Mouse (Mus musculus) intestine, embryonic 15.5 days (tissue): ENCODE results near the gene Dbp. TPM values are rescaled to one million over a fixed set of nuclear protein-coding genes. Genes with fewer than 3 reads are reported as not detected.

Source experiments
- polyA plus RNA-seq: library from polyadenylated mRNA; unstranded; fragments of >200 nt; fragmentation: Nextera tagmentation; extraction: Ambion mirVana; gene quantifications from 2 replicates; pipeline ENCODE4 v1.2.1, GENCODE M21; 2015

Gene Dbp
- polyA plus RNA-seq, 1 experiment from 2014 or later: 3.4 TPM

Other genes with a start within 250 kb of the Dbp start
- 5,581 and 6,050 TPM in 2 replicates for gene Ftl1, start 245.2 kb upstream of the Dbp start, polyA plus RNA-seq
- 181 and 185 TPM in 2 replicates for gene Bax, start 238.2 kb upstream of the Dbp start, polyA plus RNA-seq
- 1.8 and 1.9 TPM in 2 replicates for gene Tulp2, start 223.2 kb upstream of the Dbp start, polyA plus RNA-seq
- not detected in 2 replicates for gene Gm45808, start 218.3 kb upstream of the Dbp start, polyA plus RNA-seq
- gene Dhdh, start 216.3 kb upstream of the Dbp start, polyA plus RNA-seq: 2.6 and 2.7 TPM in 2 replicates
- 209 and 229 TPM in 2 replicates for gene Nucb1, start 194.7 kb upstream of the Dbp start, polyA plus RNA-seq
- 16.5 and 17.0 TPM in 2 replicates for gene Ppp1r15a, start 178.8 kb upstream of the Dbp start, polyA plus RNA-seq
- gene Plekha4, start 178.8 kb upstream of the Dbp start, polyA plus RNA-seq: 0.83 and 1.5 TPM in 2 replicates
- 2.1 and 2.8 TPM in 2 replicates for gene Hsd17b14, start 150.2 kb upstream of the Dbp start, polyA plus RNA-seq
- 59.5 and 67.6 TPM in 2 replicates for gene Bcat2, start 134.9 kb upstream of the Dbp start, polyA plus RNA-seq
- 0.18 and 0.30 TPM in 2 replicates for gene Fgf21, start 89.6 kb upstream of the Dbp start, polyA plus RNA-seq
- 0.38 and 0.73 TPM in 2 replicates for gene Fut1, start 87.8 kb upstream of the Dbp start, polyA plus RNA-seq
- gene Izumo1, start 83.3 kb upstream of the Dbp start, polyA plus RNA-seq: 0.13 TPM in 1 of 2 replicates, not detected in the other
- gene Rasip1, start 77.6 kb upstream of the Dbp start, polyA plus RNA-seq: 9.8 and 9.9 TPM in 2 replicates
- 5.2 and 7.3 TPM in 2 replicates for gene Mamstr, start 65.1 kb upstream of the Dbp start, polyA plus RNA-seq
- 12.2 and 12.8 TPM in 2 replicates for gene Fut2, start 38.7 kb upstream of the Dbp start, polyA plus RNA-seq
- 0.73 TPM in 2 replicates for gene Ntn5, start 21.1 kb upstream of the Dbp start, polyA plus RNA-seq
- gene Sec1, start 10.7 kb upstream of the Dbp start, polyA plus RNA-seq: 1.9 and 2.0 TPM in 2 replicates
- gene Car11, start 5.2 kb upstream of the Dbp start, polyA plus RNA-seq: 5.5 and 6.4 TPM in 2 replicates
- 1,110 and 1,134 TPM in 2 replicates for gene Rpl18, start 10.4 kb downstream of the Dbp start, polyA plus RNA-seq
- gene Sphk2, start 12.9 kb downstream of the Dbp start, polyA plus RNA-seq: 38.1 and 41.6 TPM in 2 replicates
- 19.7 and 22.4 TPM in 2 replicates for gene Fam83e, start 16.1 kb downstream of the Dbp start, polyA plus RNA-seq
- 0.49 and 0.74 TPM in 2 replicates for gene Spaca4, start 20.7 kb downstream of the Dbp start, polyA plus RNA-seq
- gene Lmtk3, start 78.7 kb downstream of the Dbp start, polyA plus RNA-seq: 0.43 and 0.90 TPM in 2 replicates
- 2.8 and 2.9 TPM in 2 replicates for gene Sult2b1, start 79.6 kb downstream of the Dbp start, polyA plus RNA-seq
- gene Cyth2, start 109.5 kb downstream of the Dbp start, polyA plus RNA-seq: 89.0 and 92.0 TPM in 2 replicates
- 0.88 and 1.0 TPM in 2 replicates for gene Kcnj14, start 119.7 kb downstream of the Dbp start, polyA plus RNA-seq
- 67.1 and 71.3 TPM in 2 replicates for gene Grwd1, start 125.9 kb downstream of the Dbp start, polyA plus RNA-seq
- gene Kdelr1, start 167.7 kb downstream of the Dbp start, polyA plus RNA-seq: 70.8 and 74.5 TPM in 2 replicates
- 0.49 and 0.51 TPM in 2 replicates for gene Grin2d, start 173.3 kb downstream of the Dbp start, polyA plus RNA-seq
- 0.85 and 1.00 TPM in 2 replicates for gene Syngr4, start 191.6 kb downstream of the Dbp start, polyA plus RNA-seq
- 5.8 and 7.0 TPM in 2 replicates for gene Tmem143, start 191.9 kb downstream of the Dbp start, polyA plus RNA-seq
- 141 and 168 TPM in 2 replicates for gene Emp3, start 216.3 kb downstream of the Dbp start, polyA plus RNA-seq
- 4.3 and 4.5 TPM in 2 replicates for gene Ccdc114, start 219.0 kb downstream of the Dbp start, polyA plus RNA-seq